In the genomic region with DNA sequence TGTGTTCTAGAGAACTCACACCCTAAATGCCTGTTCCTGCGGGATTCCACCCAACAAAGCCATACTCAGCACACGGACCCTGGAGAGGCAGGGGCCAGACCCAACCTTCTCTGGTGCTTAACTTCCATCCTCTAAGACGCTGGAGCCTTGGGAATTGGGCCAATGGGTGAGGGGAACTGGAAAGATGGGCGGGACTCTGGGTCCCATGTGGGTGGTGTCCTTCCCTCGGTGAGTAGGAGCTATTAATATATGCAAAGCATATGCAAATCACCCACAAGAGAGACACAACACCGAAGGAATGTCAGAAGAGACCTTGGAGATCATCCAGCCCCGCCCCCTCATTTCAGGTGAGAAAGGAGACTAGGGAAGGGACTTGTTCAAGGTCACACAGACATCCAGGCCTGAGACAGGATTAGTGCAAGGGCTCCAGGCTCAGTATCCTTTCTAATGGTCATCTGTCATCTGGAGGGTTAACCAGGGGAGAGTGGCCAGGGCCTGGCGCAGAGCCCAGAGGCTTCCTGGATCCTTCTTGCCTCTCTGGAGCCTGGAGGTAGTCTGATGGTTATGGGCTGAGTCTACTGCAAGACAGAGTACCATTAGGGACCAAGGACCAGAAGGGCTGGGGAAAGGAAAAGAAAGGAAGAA, we compare ENCODE assay signal across 9 mouse cellular contexts. TPM values are rescaled to one million over a fixed set of nuclear protein-coding genes. Genes with fewer than 3 reads are reported as not detected.
DNase-seq lines count a peak whose midpoint lies in the region; ATAC-seq and TF ChIP-seq lines count a peak whose summit lies in the region.
"Had no signal": no experiment of that assay in that cellular context is flagged by ENCODE, and none has a peak within 500 bp of the region (broad histone marks: within the 10 kb centered on the region; RNA-seq: fewer than 3 reads in every experiment).

No protein-coding gene starts in this region.

- peaks cover 62% of the 10 kb centered on the region for H3K27me3 ChIP-seq in midbrain, embryonic 12.5 days
- peaks cover 9% of the 10 kb centered on the region; the same call in 1 of the 2 replicates for H3K27me3 ChIP-seq in thymus, adult 2 months (ENCODE audit: control insufficient read depth, insufficient read depth, low read length)

- TF ChIP-seq POLR2A in thymus, adult 2 months (IDR thresholded peaks at IDR 0.05; ENCODE audit: control insufficient read depth, extremely low read depth, insufficient read depth, low read length, poor library complexity), result no peak

- H3K4me3 ChIP-seq in midbrain, embryonic 12.5 days, result no peak overlapping the region
- H3K4me3 ChIP-seq in thymus, adult 2 months (ENCODE audit: control insufficient read depth, insufficient read depth, low read length), result no peak overlapping the region
- H3K4me3 ChIP-seq: megakaryocyte, embryonic 14.5 days had no signal

- H3K36me3 ChIP-seq in midbrain, embryonic 12.5 days, result no peaks in the 10 kb centered on the region
- no peaks in the 10 kb centered on the region for H3K36me3 ChIP-seq in thymus, adult 2 months (ENCODE audit: control insufficient read depth, insufficient read depth, low read length)

- no peak overlapping the region for H3K9ac ChIP-seq in midbrain, embryonic 12.5 days (replicated peaks)

- no peaks in the 10 kb centered on the region for H3K9me3 ChIP-seq in midbrain, embryonic 12.5 days

- peak overlapping the region; percentile 61; the same call in 1 of the 2 replicates for H3K27ac ChIP-seq in midbrain, embryonic 12.5 days (replicated peaks)
- H3K27ac ChIP-seq in thymus, adult 2 months (ENCODE audit: control insufficient read depth, insufficient read depth, low read length), result no peak overlapping the region

- H3K4me1 ChIP-seq in midbrain, embryonic 12.5 days, result peaks cover 83% of the 10 kb centered on the region
- peaks cover 7% of the 10 kb centered on the region for H3K4me1 ChIP-seq in thymus, adult 2 months (replicated peaks; ENCODE audit: control insufficient read depth, insufficient read depth, low read length)

- peak; percentile 88 for DNase-seq in left cerebral cortex, postnatal 4 days
- no peak for DNase-seq in left cerebral cortex, postnatal 36 days (ENCODE audit: low spot score in 2 of 2)
- DNase-seq in adrenal gland, postnatal 25 days, result peak; percentile 61
- DNase-seq in cerebellum, postnatal 36 days, result peak; percentile 89 to 92
- no peak for DNase-seq in embryo, embryonic 10.5 days (ENCODE audit: low spot score)
- no peak for DNase-seq in ovary, adult 18-20 months (ENCODE audit: low spot score)
- no peak for DNase-seq in thymus, adult 2 months

- WGBS in midbrain, embryonic 12.5 days, result 21% methylated on average over 8 of the region's 8 CpGs
- WGBS in thymus, adult 2 months, result 37% methylated on average over 8 of the region's 8 CpGs

- intact Hi-C loops in left cerebral cortex, postnatal 4 days (cut with DNase I), result no loop called here
- intact Hi-C loops in left cerebral cortex, postnatal 36 days (cut with DNase I), result no loop called here

- ATAC-seq in midbrain, embryonic 12.5 days (ENCODE audit: low FRiP score, low read depth), result no peak

- peak overlapping the region; percentile 85 for H3K4me2 ChIP-seq in midbrain, embryonic 12.5 days (replicated peaks)

- no peak for TF ChIP-seq CTCF in thymus, adult 2 months (IDR thresholded peaks at IDR 0.05; ENCODE audit: borderline replicate concordance, control insufficient read depth, extremely low read depth, insufficient read depth, low read length, poor library complexity)

RNA-seq across cellular contexts. Expression of a gene that starts 5.4 kb away (rescaled TPM):
- total RNA-seq in left cerebral cortex, postnatal 4 days (2021), result 100 to 1,000 TPM; 163 to 177 TPM
- 100 to 1,000 TPM; 326 to 349 TPM for total RNA-seq in left cerebral cortex, postnatal 36 days (2021)
- 9.8 and 9.9 TPM in 2 replicates for total RNA-seq in adrenal gland, postnatal 25 days (2021)
- polyA plus RNA-seq in midbrain, embryonic 12.5 days (2016; fragmentation: Nextera tagmentation; extraction: Ambion mirVana), result 6.5 and 7.3 TPM in 2 replicates
- 0.32 and 0.55 TPM in 2 replicates for polyA plus RNA-seq in thymus, adult 2 months (2012; rRNA removed)

RNA-seq across cellular contexts. Expression of a gene that starts 58.9 kb away (rescaled TPM):
- 1 to 10 TPM; 5.6 to 6.3 TPM for total RNA-seq in left cerebral cortex, postnatal 4 days (2021)
- total RNA-seq in left cerebral cortex, postnatal 36 days (2021), result 100 to 1,000 TPM in 1 of 2 experiments, 10 to 100 TPM in 1; 90.9 to 102 TPM
- 6.2 and 7.8 TPM in 2 replicates for total RNA-seq in adrenal gland, postnatal 25 days (2021)
- polyA plus RNA-seq in midbrain, embryonic 12.5 days (2016; fragmentation: Nextera tagmentation; extraction: Ambion mirVana), result 14.2 and 16.2 TPM in 2 replicates
- 5.6 and 8.4 TPM in 2 replicates for polyA plus RNA-seq in thymus, adult 2 months (2012; rRNA removed)

Comparison
In these comparisons a context has a peak if more than half of its experiments do, and no peak if none do; other contexts are left out.
1. DNase-seq: peak in left cerebral cortex, postnatal 4 days (single experiment), adrenal gland, postnatal 25 days (single experiment) and cerebellum, postnatal 36 days (2 of 2); none in left cerebral cortex, postnatal 36 days (0 of 2), embryo, embryonic 10.5 days (single experiment), ovary, adult 18-20 months (single experiment) and thymus, adult 2 months (single experiment).
2. RNA of a gene that starts 58.9 kb away (total RNA-seq): 90.9 to 102 TPM in left cerebral cortex, postnatal 36 days; 5.6 to 6.3 TPM in left cerebral cortex, postnatal 4 days and 6.2 to 7.8 TPM in adrenal gland, postnatal 25 days; every median in the first group is over 10 times any median in the second.
3. RNA of a gene that starts 5.4 kb away (total RNA-seq): 326 to 349 TPM in left cerebral cortex, postnatal 36 days and 163 to 177 TPM in left cerebral cortex, postnatal 4 days; 9.8 to 9.9 TPM in adrenal gland, postnatal 25 days; every median in the first group is over 10 times any median in the second.